Mouse (Mus musculus) neutrophil, adult 5-6 weeks (primary cell): ENCODE data around the gene Il11. TPM values are rescaled to one million over a fixed set of nuclear protein-coding genes. Genes with fewer than 3 reads are reported as not detected.
"Not testable (repeated sequence)": the region's sequence is repeated elsewhere in the genome, so short reads cannot be mapped to it uniquely, and the experiment has no call there.

ENCODE experiments used
- ATAC-seq: fragments of 151-379, 151-347 bp; 2 replicates; pipeline ENCODE4 v1.8.0; 2017; ENCODE audit warnings: mild to moderate bottlenecking, moderate TSS enrichment; ENCODE audit not compliant: insufficient number of reproducible peaks, poor library complexity, low FRiP score, severe bottlenecking; ENCODE audit errors: extremely low read depth
- total RNA-seq: library from RNA; stranded (forward); fragments of 200-1000 nt; gene quantifications from 2 replicates; pipeline ENCODE4 v1.2.3, GENCODE M21; 2017

Gene Il11
- not detected in 2 replicates for total RNA-seq

DNA sequence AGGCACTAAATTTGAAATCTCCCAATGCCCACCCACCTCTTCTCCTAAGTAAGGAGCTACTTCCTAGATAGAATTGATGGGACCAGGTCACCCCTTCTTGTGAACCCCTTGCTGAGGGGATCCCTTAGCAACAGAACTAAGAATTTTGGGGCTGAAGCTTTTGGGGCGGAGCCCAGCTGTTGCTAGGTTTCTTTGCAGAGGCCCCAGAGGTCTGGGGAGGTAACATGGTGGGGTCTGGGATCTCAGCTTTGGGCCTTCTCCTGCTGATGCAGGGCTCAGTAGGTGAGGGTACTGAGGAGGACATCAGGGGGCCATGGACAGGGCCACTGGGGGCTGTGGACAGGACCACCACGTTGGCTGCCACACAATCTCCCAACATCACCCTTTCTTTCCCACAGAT lies at the start of gene Il11, which contains the start of gene Tmem190:
Gene Il11 (minus strand): TSS at position 101 of the 400 bp plus-strand sequence.
Gene Tmem190 (plus strand): TSS at position 179 of the 400 bp plus-strand sequence.
- ATAC-seq = no peak

DNA sequence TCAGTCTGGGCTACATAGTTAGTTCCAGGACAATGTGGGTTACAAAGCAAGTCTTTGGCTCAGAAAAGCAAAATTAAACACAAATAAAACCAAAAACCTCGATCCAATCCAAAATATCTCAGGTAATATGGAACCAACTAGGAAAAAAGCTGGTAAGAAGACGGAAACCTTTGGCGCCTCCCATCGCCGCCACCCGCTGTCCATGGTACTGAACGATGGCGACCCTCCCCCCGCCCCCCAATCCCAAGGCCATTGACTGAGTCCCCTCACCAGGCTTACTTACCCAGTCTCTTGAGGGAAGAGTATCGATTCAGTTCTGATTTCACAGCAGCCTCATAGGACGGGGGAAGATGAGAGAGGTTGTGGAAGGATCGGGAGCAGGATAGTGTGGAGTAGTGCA lies 47.8 kb upstream of the Il11 start:
- ATAC-seq = no peak

GRCm38 (mm10) chr7:4825365-4825764 lies 42.7 kb upstream of the Il11 start:
- ATAC-seq = no peak

- ATAC-seq = no peak
Observed at GRCm38 (mm10) chr7:4822162-4822907, 39.7 kb upstream of the Il11 start.

DNA sequence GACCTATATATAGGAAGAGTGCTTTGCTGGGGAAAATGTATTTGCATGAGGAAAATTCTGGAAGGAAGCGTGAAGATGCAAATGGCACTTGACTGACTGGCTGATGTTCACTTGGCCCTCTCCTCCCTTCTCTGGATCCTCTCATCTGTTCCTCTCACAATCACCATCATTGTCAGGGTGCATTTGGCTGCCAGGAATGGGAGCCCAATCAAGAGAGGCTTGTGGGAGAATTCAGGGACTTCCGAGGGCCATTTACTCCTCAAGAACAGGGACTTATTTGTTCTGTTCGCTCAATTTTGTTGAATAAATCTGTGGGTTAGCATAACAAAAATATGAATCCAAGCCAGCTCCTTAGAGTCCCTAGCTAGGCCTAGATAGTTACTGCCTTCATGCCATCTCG lies 39.0 kb upstream of the Il11 start:
- ATAC-seq = no peak

- not testable (repeated sequence) for ATAC-seq
Observed at GRCm38 (mm10) chr7:4820925-4821324, 38.3 kb upstream of the Il11 start.

GRCm38 (mm10) chr7:4816559-4816958 lies 33.9 kb upstream of the Il11 start:
- ATAC-seq = no peak

DNA sequence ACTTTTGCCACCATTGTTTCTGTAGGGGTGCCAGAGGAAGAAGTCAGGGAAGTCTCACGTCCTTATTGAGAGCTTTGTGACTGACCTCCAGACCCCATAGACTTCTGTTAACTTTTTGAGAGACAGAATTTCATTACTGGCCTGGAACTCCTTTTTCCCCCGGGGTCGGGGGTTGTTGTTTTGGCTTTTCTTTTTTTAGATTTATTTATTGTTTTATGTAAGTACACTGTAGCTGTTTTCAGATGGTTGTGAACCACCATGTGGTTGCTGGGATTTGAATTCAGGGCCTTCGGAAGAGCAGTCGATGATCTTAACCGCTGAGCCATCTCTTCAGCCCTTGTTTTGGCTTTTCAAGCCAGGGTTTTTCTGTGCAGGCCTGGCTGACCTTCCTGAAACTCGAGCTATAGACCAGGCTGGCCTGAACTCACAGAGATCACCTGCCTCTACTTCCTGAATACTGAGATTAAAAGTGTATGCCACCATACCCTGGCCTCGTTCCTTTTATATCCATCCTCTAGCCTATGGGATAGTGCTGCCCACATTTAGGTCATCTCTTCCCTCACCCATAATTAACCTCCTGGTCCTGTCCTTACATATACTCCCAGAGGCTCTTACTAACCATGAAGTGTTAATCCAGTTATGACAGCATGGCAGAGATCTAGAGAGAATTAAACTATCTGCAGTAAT lies 30.6 kb upstream of the Il11 start:
- no peak for ATAC-seq

DNA sequence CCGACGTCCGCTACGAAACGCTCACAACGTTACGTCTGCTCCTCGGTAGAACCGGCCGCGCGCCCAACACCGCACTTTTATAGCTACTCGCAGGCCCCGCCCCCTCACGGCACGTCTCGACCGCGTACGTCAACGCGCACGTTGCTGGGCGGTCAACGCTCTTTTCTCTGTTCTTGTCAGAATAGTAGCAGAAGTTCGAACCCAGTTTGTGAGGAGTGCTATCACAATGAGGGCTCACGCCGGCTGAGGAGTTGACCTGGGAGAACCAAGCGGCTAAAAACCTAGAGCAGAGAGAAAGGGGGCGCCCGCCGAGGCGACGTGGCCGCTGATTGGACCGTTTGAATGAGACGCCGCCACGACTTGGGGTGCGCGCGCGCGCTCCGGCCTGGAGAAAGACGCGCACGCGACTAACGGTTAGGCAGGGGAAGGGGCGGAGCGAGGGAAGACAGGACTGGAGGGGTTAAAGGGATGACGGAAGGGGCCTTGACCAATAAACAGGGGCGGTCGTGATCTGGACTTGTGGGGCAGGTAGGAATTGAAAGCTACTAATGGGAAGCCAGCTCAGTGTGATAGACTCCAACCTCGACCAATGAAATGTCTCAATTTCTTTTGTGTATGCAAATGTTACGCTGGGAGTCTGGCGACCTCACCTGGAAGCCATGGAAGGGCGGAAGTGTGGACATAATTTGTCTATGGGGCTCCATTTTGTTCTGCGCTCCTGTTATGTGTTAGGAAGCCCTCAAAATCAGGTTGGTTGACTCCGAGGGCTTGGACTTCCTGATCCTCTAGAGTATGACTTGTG lies 29.8 kb upstream of the Il11 start, which contains the start of gene Ube2s:
Gene Ube2s (minus strand): TSS at position 288 of the 802 bp plus-strand sequence.
- peak; percentile 90 for ATAC-seq

GRCm38 (mm10) chr7:4811842-4812302 lies 29.2 kb upstream of the Il11 start:
- ATAC-seq = no peak

GRCm38 (mm10) chr7:4811131-4811530 lies 28.5 kb upstream of the Il11 start:
- ATAC-seq = not testable (repeated sequence)

DNA sequence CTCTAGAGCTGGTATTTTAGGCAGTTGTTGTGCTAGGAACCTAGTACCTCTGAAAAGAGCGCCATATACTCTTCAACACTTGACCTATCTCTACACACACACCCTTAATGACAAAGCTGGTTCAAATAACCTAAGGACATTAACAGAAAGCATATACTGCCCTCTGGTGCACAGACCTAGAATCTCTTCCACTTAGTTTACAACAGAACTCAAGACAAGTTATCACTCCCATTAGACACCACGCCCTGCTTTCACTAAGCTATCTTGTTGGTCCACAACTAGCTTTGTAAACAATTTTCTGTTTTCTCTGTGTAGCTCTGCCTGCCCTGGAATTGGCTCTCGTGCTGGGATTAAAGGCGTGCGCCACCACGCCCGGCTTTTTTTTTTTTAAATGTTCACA lies 24.1 kb upstream of the Il11 start:
- ATAC-seq = peak; percentile 71

- no peak for ATAC-seq
Observed at GRCm38 (mm10) chr7:4802247-4802646, 19.6 kb upstream of the Il11 start.

DNA sequence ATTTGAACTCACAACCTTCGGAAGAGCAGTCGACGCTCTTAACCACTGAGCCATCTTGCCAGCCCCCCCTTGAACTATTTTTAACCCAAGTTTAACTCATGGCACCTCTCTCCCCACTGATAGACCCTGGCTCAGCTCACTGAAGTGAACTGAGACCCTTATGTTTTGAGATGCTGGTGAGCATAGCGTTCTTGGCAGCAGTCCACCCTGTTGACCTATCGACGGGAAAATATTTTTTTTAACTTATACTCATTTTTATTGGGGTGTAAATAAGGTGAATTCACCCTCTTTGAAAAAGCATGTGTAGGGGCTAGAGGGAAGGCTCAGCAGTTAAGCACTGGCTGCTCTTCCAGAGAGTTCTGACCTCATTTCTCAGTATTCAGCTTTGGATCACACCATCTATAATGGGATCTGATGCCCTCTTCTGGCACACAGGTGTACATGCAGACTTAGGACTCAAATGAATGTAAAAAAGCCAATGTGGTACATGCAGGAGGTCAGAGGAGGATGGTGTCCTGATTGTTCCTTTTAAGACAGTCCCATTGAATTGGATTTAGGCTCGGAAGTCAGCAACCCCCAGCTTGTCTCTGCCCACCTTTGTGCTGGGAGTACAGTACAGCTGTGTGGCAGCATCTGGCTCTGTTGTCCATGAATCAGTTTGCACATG lies 13.2 kb upstream of the Il11 start:
- ATAC-seq = 0 out of 2 replicates have a peak, but pooled peaks have one; percentile 13

DNA sequence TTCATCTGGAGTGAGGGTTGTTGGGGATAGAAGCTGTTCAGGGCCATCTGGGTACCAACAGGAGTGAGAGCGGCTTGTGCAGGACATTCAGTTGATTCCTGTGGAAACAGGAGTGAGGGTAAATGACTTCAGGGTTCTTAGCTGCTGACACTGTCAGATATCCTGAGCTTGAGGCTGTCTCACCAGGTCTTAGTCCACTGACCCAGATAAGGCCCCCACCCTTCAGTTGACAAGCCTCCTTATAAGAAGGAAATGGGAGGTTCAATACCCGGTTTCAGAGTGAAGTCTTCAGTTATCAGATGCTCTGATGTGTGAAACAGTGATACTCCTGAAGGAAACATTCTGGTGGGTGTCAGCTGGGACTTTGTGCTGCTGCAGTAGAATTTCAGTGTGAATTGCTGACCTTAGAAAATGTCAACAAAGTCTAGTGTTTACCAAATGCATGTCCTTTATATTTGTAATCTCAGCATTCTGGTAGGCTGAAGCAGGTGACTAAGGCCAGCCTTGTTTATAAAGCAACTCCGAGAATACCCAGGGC lies 12.0 kb upstream of the Il11 start:
- ATAC-seq = no peak

- ATAC-seq = no peak
Observed at GRCm38 (mm10) chr7:4793674-4794073, 11.0 kb upstream of the Il11 start.

DNA sequence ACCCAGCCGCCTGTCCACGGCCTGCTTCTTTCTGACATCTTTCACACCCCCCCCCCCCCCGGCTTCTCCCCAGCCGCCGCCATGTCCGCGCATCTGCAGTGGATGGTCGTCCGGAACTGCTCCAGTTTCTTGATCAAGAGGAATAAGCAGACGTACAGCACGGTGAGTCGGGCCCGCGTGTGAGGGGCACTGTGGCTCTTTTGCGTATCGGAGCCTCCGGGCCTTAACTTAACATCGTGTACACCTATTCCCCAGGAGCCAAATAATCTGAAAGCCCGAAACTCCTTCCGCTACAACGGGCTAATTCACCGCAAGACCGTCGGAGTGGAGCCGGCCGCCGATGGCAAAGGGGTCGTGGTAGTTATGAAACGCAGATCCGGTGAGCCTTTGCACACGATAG lies 10.6 kb upstream of the Il11 start:
- not testable (repeated sequence) for ATAC-seq
